Mouse (Mus musculus) stomach, postnatal 0 days (tissue): ENCODE data around the gene Eva1a.

Experiments
- CTCF ChIP-seq: IDR thresholded peaks from 2 replicates; pipeline ENCODE4 v1.5.1; 2016; ENCODE audit warnings: antibody characterized with exemption, low read depth, mild to moderate bottlenecking, moderate library complexity
- EP300 ChIP-seq: optimal IDR thresholded peaks from 2 replicates; pipeline ENCODE3; 2016; ENCODE audit warnings: antibody characterized with exemption

GRCm38 (mm10) chr6:82111540-82111939 is 70.7 kb downstream of the Eva1a start:
- TF ChIP-seq CTCF (no peak), EP300 (no peak)
